In genomic region chr19:28092252-28092651, GRCm38 (mm10) we compare ENCODE assay signal across 15 mouse cellular contexts.
DNase-seq lines count a peak whose midpoint lies in the region.
"Had no signal": no experiment of that assay in that cellular context is flagged by ENCODE, and none has a peak within 500 bp of the region (broad histone marks: within the 10 kb centered on the region; RNA-seq: fewer than 3 reads in every experiment).

No protein-coding gene starts in this region.

- peak; percentile 34 to 53 for DNase-seq in left cerebral cortex, adult 18-20 months (ENCODE audit: low spot score in 2 of 2)
- DNase-seq in left cerebral cortex, postnatal 10 days (ENCODE audit: extremely low spot score in 1 of 2, low spot score in 2 of 2): no peak
- peak; percentile 3 for DNase-seq in fat pad, adult 2 months (ENCODE audit: extremely low read depth, low read depth, low spot score)
- DNase-seq in layer of hippocampus, adult 9-10 months (ENCODE audit: low spot score): peak; percentile 30
- peak; percentile 32 to 47 for DNase-seq in right cerebral cortex, postnatal 36 days (ENCODE audit: low spot score in 2 of 2)
- DNase-seq in natural killer cell, adult 2 months (ENCODE audit: low spot score in 2 of 2): no peak
- no peak for DNase-seq in kidney, adult 9 months
- DNase-seq: B cell, adult 2 months; cerebellum, adult 9-10 months; gastrocnemius, postnatal 10 days; heart, adult 2 months; heart, postnatal 36 days; lung, embryonic 14.5 days; lung, postnatal 36 days; thymus, postnatal 36 days had no signal

- intact Hi-C loops in left cerebral cortex, postnatal 10 days (cut with DNase I): no loop called here

Comparison
In these comparisons a context has a peak if more than half of its experiments do, and no peak if none do; other contexts are left out.
1. DNase-seq: peak in left cerebral cortex, adult 18-20 months (2 of 2), fat pad, adult 2 months (single experiment), layer of hippocampus, adult 9-10 months (single experiment) and right cerebral cortex, postnatal 36 days (2 of 2); none in left cerebral cortex, postnatal 10 days (0 of 2), natural killer cell, adult 2 months (0 of 2) and kidney, adult 9 months (single experiment).